Mouse (Mus musculus): Measurements from ENCODE around the gene Hist1h3d.
A peak's percentile ranks its signal among the peaks of the same experiment; 100 is the strongest.

DNA sequence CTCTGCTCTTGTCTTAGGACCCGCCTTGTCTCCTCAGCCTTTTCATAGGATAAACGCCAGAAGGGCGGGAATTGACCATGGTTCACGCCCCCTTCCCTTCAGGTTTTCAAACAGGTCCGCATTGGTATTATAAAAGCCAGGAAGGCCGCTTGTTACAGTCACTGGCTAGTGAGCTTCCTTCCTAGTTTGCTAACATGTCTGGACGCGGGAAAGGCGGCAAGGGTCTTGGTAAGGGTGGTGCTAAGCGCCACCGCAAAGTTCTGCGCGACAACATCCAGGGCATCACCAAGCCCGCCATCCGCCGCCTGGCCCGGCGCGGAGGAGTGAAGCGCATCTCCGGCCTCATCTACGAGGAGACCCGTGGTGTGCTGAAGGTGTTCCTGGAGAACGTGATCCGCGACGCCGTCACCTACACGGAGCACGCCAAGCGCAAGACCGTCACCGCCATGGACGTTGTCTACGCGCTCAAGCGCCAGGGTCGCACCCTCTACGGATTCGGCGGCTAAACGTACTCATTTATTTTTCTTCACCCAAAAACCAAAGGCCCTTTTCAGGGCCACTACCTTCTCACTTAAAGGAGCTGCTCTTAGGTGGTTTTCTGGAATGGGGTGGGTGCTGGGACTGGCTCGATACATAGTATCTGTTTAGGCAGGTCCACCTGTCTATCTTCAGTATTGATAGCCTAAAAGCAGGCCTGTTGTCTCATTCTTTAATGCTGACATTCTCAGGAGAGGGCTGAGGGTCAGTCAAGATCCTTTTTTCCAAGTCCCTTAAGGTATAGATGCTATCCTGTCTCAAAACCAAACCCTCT is 6.0 kb downstream of the Hist1h3d start, which contains the start of gene Hist1h4d:
- TF ChIP-seq CTCF (IDR thresholded peaks at IDR 0.05; ENCODE audit: low read depth) (0 out of 2 replicates have a peak, but pooled peaks have one; percentile 7), EP300 (IDR thresholded peaks at IDR 0.05; ENCODE audit: low read depth) (peak; percentile 92)

Data from liver, embryonic 14.5 days (tissue).